Comparison of ENCODE assay signal across 8 mouse cellular contexts in genomic region chr5:36069503-36070360, GRCm38 (mm10).
DNase-seq lines count a peak whose midpoint lies in the region; ATAC-seq and TF ChIP-seq lines count a peak whose summit lies in the region.

No protein-coding gene starts in this region.

- no peak overlapping the region for H3K4me2 ChIP-seq in forebrain, embryonic 12.5 days
- H3K4me2 ChIP-seq in myocyte (ENCODE audit: low read depth), result peak overlapping the region; percentile 76

- H3K9me3 ChIP-seq in forebrain, embryonic 12.5 days, result no peaks in the 10 kb centered on the region

- no peak overlapping the region for H3ac ChIP-seq in myocyte (ENCODE audit: control insufficient read depth, insufficient read length)

- H3K4me1 ChIP-seq in forebrain, embryonic 12.5 days, result peaks cover 32% of the 10 kb centered on the region

- H3K36me3 ChIP-seq in forebrain, embryonic 12.5 days (replicated peaks), result no peaks in the 10 kb centered on the region
- peaks cover 4% of the 10 kb centered on the region for H3K36me3 ChIP-seq in myocyte (ENCODE audit: control insufficient read depth, insufficient read depth)

- no peak overlapping the region for H3K9ac ChIP-seq in forebrain, embryonic 12.5 days

- no peaks in the 10 kb centered on the region for H3K79me2 ChIP-seq in myocyte (ENCODE audit: control insufficient read depth, insufficient read depth)

- no peak for TF ChIP-seq POLR2A in myocyte (IDR thresholded peaks at IDR 0.05; ENCODE audit: insufficient read length, low read depth)

- ATAC-seq in frontal cortex, adult (ENCODE audit: low TSS enrichment), result peak; percentile 98
- ATAC-seq in forebrain, embryonic 12.5 days (ENCODE audit: low FRiP score), result peak; percentile 83; the same call in 1 of the 2 replicates

- peaks cover 51% of the 10 kb centered on the region for H3K27me3 ChIP-seq in forebrain, embryonic 12.5 days
- no peaks in the 10 kb centered on the region for H3K27me3 ChIP-seq in myocyte (ENCODE audit: control insufficient read depth, insufficient read depth, insufficient read length)

- H3K27ac ChIP-seq in forebrain, embryonic 12.5 days, result no peak overlapping the region

- 31% methylated on average over 6 of the region's 6 CpGs for WGBS in forebrain, embryonic 12.5 days

- no peak overlapping the region for H3K4me3 ChIP-seq in forebrain, embryonic 12.5 days (replicated peaks)
- H3K4me3 ChIP-seq in myocyte, result no peak overlapping the region

- DNase-seq in frontal cortex, postnatal 10 days (ENCODE audit: low spot score in 2 of 2), result no peak
- DNase-seq in 3134 (ENCODE audit: extremely low read depth, insufficient read length, low spot score), result peak; percentile 66
- DNase-seq in layer of hippocampus, postnatal 10 days (ENCODE audit: low spot score in 2 of 2), result peak; percentile 25 to 28
- DNase-seq in thymus, postnatal 0 days (ENCODE audit: low spot score), result no peak
- DNase-seq in urinary bladder, postnatal 10 days (ENCODE audit: low spot score), result no peak

TF ChIP-seq in myocyte, 11 proteins besides CTCF, POLR2A, EP300 and RAD21:
- TF ChIP-seq MAX (IDR thresholded peaks at IDR 0.05; ENCODE audit: low read depth) (no peak), USF1 (IDR thresholded peaks at IDR 0.05; ENCODE audit: low read depth) (no peak), CEBPB (IDR thresholded peaks at IDR 0.05; ENCODE audit: insufficient read depth, poor library complexity, severe bottlenecking) (no peak), POLR2AphosphoS2 (IDR thresholded peaks at IDR 0.05; ENCODE audit: insufficient read length, low read depth) (no peak), E2F4 (IDR thresholded peaks at IDR 0.05; ENCODE audit: insufficient read depth) (no peak), MYOD1 (IDR thresholded peaks at IDR 0.05; ENCODE audit: control insufficient read depth in 1 of 3, insufficient read length in 2 of 3, low read depth in 2 of 3) (peak; percentile 89 to 99 (median 93)), TCF3 (IDR thresholded peaks at IDR 0.05; ENCODE audit: insufficient read length, low read depth) (peak; percentile 80), SRF (IDR thresholded peaks at IDR 0.05; ENCODE audit: control insufficient read depth, insufficient read length, low read depth) (no peak), MYOG (IDR thresholded peaks at IDR 0.05; ENCODE audit: control insufficient read depth in 1 of 3, insufficient read depth in 1 of 3, insufficient read length in 2 of 3, low read depth in 2 of 3) (peak; percentile 80 to 96 (median 88)), TCF12 (IDR thresholded peaks at IDR 0.05; ENCODE audit: insufficient read depth, poor library complexity, severe bottlenecking) (peak; percentile 88), REST (IDR thresholded peaks at IDR 0.05; ENCODE audit: insufficient read depth, insufficient read length) (no peak)

Comparison
In these comparisons a context has a peak if more than half of its experiments do, and no peak if none do; other contexts are left out.
1. DNase-seq: peak in 3134 (single experiment) and layer of hippocampus, postnatal 10 days (2 of 2); none in frontal cortex, postnatal 10 days (0 of 2), thymus, postnatal 0 days (single experiment) and urinary bladder, postnatal 10 days (single experiment).